Mouse (Mus musculus): Measurements from ENCODE around the gene Vps8.
"Not testable (repeated sequence)": the region's sequence is repeated elsewhere in the genome, so short reads cannot be mapped to it uniquely, and the experiment has no call there.

Vps8 gene

GRCm38 (mm10) chr16:21655291-21655690, 232.4 kb downstream of the Vps8 start:
- in situ Hi-C loops (cut with MboI, MseI): no loop called here

GRCm38 (mm10) chr16:21655961-21656360, 233.0 kb downstream of the Vps8 start:
- in situ Hi-C loops (cut with MboI, MseI): no loop called here

GRCm38 (mm10) chr16:21664633-21665363, 241.9 kb downstream of the Vps8 start:
- in situ Hi-C loops (cut with MboI, MseI): no loop called here

- in situ Hi-C loops (cut with MboI, MseI): no loop called here
These were observed 242.6 kb downstream of the Vps8 start for GRCm38 (mm10) chr16:21665423-21665986.

- in situ Hi-C loops (cut with MboI, MseI): no loop called here
These were observed 249.0 kb downstream of the Vps8 start for GRCm38 (mm10) chr16:21671878-21672277.

DNA sequence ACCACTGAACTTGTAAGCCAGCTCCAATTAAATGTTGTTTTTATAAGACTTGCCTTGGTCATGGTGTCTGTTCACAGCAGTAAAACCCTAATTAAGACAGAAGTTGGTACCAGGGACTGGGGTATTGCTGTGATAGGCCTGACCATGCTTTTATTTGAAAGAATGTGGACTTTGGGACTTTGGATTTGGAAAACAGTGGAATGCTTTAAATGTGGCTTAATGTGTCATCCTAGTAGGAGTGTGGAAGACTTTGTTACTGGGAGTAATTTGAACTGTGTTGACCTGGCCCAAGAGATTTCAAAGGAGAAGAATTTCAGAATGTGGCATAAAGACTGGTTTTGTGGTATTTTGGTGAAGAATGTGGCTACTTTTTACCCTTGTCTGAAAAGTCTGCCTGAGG, 250.1 kb downstream of the Vps8 start:
- in situ Hi-C loops (cut with MboI, MseI): not testable (repeated sequence)

DNA sequence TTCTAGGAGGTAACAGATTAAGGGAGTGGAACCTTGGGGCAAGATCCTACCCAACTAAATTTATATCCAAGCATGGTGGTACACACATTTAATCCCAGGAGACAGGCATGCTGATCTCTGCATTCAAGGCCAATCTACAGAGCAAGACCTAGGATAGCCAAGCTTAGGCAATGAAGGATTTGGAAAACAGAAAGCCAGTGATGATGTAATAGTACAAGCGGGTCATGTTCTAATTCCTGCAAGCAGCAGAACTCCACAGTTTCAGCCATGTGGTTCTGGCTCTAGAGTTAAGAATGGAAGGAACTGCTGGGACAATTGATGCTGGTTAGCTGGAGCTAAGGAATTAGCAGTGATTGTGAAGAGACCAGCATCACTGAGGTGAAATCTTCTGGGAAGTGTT, 250.7 kb downstream of the Vps8 start:
- in situ Hi-C loops (cut with MboI, MseI): not testable (repeated sequence)

GRCm38 (mm10) chr16:21676791-21677190, 253.9 kb downstream of the Vps8 start:
- in situ Hi-C loops (cut with MboI, MseI): no loop called here

- in situ Hi-C loops (cut with MboI, MseI): no loop called here
These were observed 264.5 kb downstream of the Vps8 start for GRCm38 (mm10) chr16:21687406-21687805.

GRCm38 (mm10) chr16:21689141-21689540, 266.2 kb downstream of the Vps8 start:
- in situ Hi-C loops (cut with MboI, MseI): no loop called here

DNA sequence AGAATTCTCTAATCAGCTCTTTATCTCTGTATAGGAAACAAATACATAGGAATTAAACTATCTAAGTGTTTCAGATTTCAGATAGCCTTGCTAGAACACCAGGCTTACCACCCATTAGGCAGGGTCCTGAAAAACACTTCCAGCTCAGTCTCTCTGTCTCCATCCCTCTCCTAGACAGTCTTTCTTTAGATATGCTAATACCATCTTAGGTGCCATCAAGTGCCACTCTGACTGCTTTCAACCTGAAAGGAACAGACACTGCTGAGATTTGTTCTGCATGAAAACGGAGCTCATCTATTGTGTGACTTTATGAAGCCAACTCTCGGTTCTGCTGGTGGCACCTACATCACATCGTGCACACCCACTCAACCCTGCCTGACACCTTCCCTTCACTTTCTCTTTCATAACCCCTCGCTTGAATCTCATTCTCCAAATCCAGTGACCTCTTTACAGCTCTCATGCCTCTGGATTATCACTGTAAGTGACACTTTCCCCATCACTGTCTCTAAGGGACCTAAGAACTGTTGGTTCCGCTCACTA, 267.4 kb downstream of the Vps8 start:
- in situ Hi-C loops (cut with MboI, MseI): no loop called here

GRCm38 (mm10) chr16:21693981-21694462, 271.1 kb downstream of the Vps8 start:
- in situ Hi-C loops (cut with MboI, MseI): no loop called here

Measured in regulatory T cell (primary cell).